Mouse (Mus musculus) liver, embryonic 16.5 days (tissue): Measurements from ENCODE around the gene 4933415F23Rik. TPM values are rescaled to one million over a fixed set of nuclear protein-coding genes. Genes with fewer than 3 reads are reported as not detected.
A peak's percentile ranks its signal among the peaks of the same experiment; 100 is the strongest.

Experiments
- ATAC-seq: fragments of 200-750 bp; cut with Nextera tagmentation; 2 replicates; pipeline ENCODE4 v1.8.0; 2017; ENCODE audit warnings: low read depth, mild to moderate bottlenecking, moderate number of reproducible peaks, moderate library complexity
- H3K27ac ChIP-seq: fragments of 300-500 bp; sonication (generic); 2 replicates; pipeline ENCODE4 v1.5.1; 2014; ENCODE audit warnings: mild to moderate bottlenecking, low read length
- H3K27me3 ChIP-seq: fragments of 300-500 bp; sonication (generic); 2 replicates; pipeline ENCODE4 v1.6.1; 2014; ENCODE audit warnings: low read depth, low read length, mixed read lengths; ENCODE audit not compliant: control insufficient read depth, insufficient read depth
- H3K36me3 ChIP-seq: fragments of 300-500 bp; sonication (generic); 2 replicates; pipeline ENCODE4 v1.6.1; 2014; ENCODE audit warnings: mild to moderate bottlenecking; ENCODE audit not compliant: control insufficient read depth, insufficient read depth
- H3K4me1 ChIP-seq: fragments of 300-500 bp; sonication (generic); 2 replicates; pipeline ENCODE4 v1.6.1; 2014; ENCODE audit warnings: low read depth, low read length, mixed read lengths; ENCODE audit not compliant: control insufficient read depth
- H3K4me2 ChIP-seq: fragments of 300-500 bp; sonication (generic); 2 replicates; pipeline ENCODE4 v1.6.1; 2014; ENCODE audit warnings: low read depth, low read length, mixed read lengths
- H3K4me3 ChIP-seq: fragments of 300-500 bp; sonication (generic); 2 replicates; pipeline ENCODE4 v1.5.1; 2014; ENCODE audit warnings: low read depth, mild to moderate bottlenecking, low read length
- H3K9ac ChIP-seq: fragments of 300-500 bp; sonication (generic); 2 replicates; pipeline ENCODE4 v1.6.1; 2014; ENCODE audit warnings: low read depth, low read length
- H3K9me3 ChIP-seq: fragments of 300-500 bp; sonication (generic); replicated peaks from 2 replicates; pipeline ENCODE4 v1.6.1; 2016; ENCODE audit warnings: low read length; ENCODE audit not compliant: control insufficient read depth
- WGBS: fragments of 180-500 bp; shearing (Covaris S2); extraction: QIAGEN DNeasy Blood & Tissue Kit; methylation state at CpG from one replicate; pipeline ENCODE4 v1.1.7; 2014; ENCODE audit not compliant: insufficient replicate concordance; 5-methylcytosine and 5-hydroxymethylcytosine counted together
- polyA plus RNA-seq: library from polyadenylated mRNA; unstranded; fragments of >200 nt; fragmentation: Nextera tagmentation; extraction: Ambion mirVana; gene quantifications from 2 replicates; pipeline ENCODE4 v1.2.1, GENCODE M21; 2015

The 4933415F23Rik gene
- polyA plus RNA-seq, 1 experiment from 2014 or later = not detected

DNA sequence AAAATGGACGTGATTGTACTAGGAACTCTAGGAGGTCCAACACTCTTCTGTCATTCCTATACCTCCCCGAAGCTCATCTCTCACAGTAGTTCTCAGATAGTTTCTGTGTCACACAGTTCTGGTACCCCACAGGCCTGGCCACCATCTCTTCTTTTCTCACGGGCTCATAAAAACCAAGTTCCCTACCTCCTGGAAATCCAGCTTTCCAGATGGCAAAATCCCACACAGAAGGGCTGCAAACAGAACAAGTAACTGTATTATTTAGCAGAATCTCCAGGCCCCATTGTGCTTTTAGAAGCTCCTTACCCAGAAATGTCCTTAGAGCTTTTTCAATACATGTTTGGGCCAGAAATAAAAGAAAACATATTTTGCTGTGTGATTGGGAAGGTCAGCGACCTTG is 828 bp upstream of the 4933415F23Rik start:
- H3K4me1 ChIP-seq = no peaks in the 10 kb centered on the region
- H3K4me3 ChIP-seq = no peak overlapping the region
- no peak overlapping the region for H3K9ac ChIP-seq
- no peaks in the 10 kb centered on the region for H3K9me3 ChIP-seq
- no peak overlapping the region for H3K4me2 ChIP-seq
- no peaks in the 10 kb centered on the region for H3K27me3 ChIP-seq
- WGBS = 58% methylated on average over 4 of the region's 4 CpGs
- ATAC-seq = no peak
- no peaks in the 10 kb centered on the region for H3K36me3 ChIP-seq
- H3K27ac ChIP-seq = no peak overlapping the region

DNA sequence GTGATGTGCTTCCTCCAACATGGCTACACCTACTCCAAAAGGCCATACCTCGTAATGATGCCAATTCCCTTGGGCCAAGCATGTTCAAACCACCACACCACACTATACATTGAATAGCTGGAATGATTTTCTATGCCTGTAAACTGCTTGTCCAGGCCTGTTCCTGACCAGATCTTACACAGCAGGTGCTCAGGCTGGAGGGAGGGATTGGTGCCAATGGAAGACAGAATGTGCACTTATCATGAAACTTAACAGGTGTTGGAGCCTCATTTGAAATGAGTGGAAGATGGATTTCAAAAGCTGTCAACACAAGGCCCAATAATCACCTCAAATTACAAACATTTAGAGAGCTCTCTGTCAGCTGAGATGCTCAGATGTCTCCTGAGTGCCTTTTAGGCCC is 2.3 kb downstream of the 4933415F23Rik start:
- Histone ChIP-seq H3K4me2 (no peak overlapping the region), H3K27me3 (no peaks in the 10 kb centered on the region), H3K36me3 (no peaks in the 10 kb centered on the region), H3K4me1 (no peaks in the 10 kb centered on the region), H3K9me3 (no peaks in the 10 kb centered on the region), H3K9ac (no peak overlapping the region), H3K4me3 (no peak overlapping the region), H3K27ac (no peak overlapping the region)
- ATAC-seq = no peak
- WGBS = 48% methylated on average over 1 of the region's 1 CpGs

DNA sequence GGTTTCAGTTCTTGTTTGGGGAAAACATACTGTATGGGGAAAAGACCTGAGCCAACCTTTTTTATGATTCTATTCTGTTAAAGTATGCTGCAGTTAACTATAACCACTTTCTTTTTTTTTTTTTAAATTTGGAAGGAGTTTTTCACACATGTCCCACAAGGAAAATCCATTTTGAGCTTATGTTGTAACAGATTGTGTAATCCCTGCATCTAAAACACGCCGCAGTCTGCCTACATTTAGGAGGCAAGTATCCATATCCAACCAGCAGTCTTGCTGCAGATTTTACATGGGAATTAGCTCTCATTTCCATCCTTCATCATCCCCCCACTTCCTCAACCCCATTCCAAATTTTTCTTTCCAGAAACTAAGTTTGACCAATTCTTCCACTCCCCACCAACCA is 3.6 kb downstream of the 4933415F23Rik start:
- no peak for ATAC-seq
- 70% methylated on average over 2 of the region's 2 CpGs for WGBS
- no peaks in the 10 kb centered on the region for H3K4me1 ChIP-seq
- H3K27ac ChIP-seq = no peak overlapping the region
- no peaks in the 10 kb centered on the region for H3K27me3 ChIP-seq
- no peak overlapping the region for H3K4me2 ChIP-seq
- no peaks in the 10 kb centered on the region for H3K36me3 ChIP-seq
- H3K9me3 ChIP-seq = no peaks in the 10 kb centered on the region
- no peak overlapping the region for H3K9ac ChIP-seq
- H3K4me3 ChIP-seq = no peak overlapping the region

DNA sequence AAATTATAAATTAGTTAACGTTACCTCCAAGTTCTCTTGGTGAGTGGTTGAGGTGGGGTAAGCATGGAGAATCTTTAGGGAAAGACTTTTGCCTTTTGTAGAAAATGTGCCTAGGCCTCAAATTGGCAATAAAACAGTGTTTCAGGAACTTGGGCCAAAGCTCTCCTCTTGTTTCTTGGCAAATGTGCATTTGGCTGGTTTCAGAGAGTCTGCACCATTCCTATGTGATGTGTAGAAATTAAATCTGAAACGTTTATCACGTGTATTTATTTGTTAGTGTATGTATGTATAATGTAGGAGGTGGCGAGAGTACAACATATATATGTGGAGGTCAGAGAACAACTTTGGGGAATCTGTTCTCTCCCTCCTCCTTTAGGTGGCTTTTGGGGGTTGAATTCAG is 4.1 kb downstream of the 4933415F23Rik start:
- ATAC-seq = no peak
- H3K9ac ChIP-seq = no peak overlapping the region
- H3K4me1 ChIP-seq = no peaks in the 10 kb centered on the region
- 70% methylated on average over 4 of the region's 4 CpGs for WGBS
- no peaks in the 10 kb centered on the region for H3K27me3 ChIP-seq
- no peak overlapping the region for H3K4me2 ChIP-seq
- no peak overlapping the region for H3K4me3 ChIP-seq
- H3K27ac ChIP-seq = no peak overlapping the region
- no peaks in the 10 kb centered on the region for H3K36me3 ChIP-seq
- H3K9me3 ChIP-seq = no peaks in the 10 kb centered on the region

DNA sequence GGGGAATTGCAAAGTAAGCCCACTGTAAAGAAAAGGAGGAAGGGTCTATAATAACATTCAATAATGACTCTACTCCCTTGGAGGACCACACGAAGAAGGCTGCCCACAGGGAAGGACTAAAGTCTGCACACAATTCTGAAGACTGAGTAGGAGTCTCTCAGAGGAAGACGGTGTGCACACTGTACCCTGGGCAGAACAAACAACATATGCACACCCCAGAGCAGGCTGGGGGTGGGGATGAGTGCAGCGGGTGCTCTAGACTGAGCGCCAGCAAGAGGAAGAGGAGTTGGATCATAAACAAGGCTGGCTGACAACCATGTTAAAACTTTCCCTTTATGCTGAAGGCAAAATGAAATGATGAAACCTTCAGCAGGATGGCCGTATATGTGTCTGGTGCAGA is 34.3 kb downstream of the 4933415F23Rik start:
- Histone ChIP-seq H3K4me1 (no peaks in the 10 kb centered on the region), H3K27ac (no peak overlapping the region), H3K36me3 (no peaks in the 10 kb centered on the region), H3K4me2 (no peak overlapping the region), H3K4me3 (no peak overlapping the region), H3K9me3 (no peaks in the 10 kb centered on the region), H3K27me3 (no peaks in the 10 kb centered on the region), H3K9ac (no peak overlapping the region)
- 55% methylated on average over 5 of the region's 5 CpGs for WGBS
- no peak for ATAC-seq

DNA sequence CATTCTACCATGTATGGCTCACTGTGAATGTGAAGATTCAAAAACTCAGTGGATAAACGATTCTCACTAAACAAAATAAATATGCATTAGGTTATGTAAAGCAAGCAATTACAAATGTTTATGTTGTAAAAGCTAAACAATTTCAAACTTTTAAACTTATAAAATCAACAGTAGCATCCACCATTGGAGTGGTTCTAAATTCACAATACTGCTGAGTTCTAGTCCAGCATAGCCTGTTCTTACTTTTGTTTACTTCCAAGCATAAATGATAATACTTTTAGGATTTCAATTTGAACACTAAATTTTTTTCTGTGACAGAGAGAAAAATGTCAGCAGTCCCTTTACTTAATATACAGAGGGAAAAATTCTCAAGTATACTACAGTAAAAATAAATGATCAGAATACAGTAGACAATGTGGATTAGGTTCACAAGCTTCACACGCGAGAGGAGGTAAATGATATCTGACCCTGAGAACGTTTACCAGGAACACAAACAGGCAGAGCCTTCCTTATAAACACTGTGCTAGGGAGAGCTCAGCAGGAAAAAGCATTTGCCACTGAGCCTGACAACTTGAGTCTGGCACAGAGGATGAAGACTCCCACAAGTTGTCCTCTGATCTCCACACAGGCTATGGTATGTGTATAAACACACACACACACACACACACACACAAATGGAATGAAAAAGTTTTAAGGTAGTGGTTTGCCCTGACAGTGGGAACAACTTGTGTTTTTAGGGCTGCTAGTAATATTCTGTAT is 37.2 kb downstream of the 4933415F23Rik start:
- Histone ChIP-seq H3K4me3 (no peak overlapping the region), H3K9ac (no peak overlapping the region), H3K27me3 (no peaks in the 10 kb centered on the region), H3K9me3 (no peaks in the 10 kb centered on the region), H3K36me3 (no peaks in the 10 kb centered on the region), H3K4me2 (no peak overlapping the region), H3K27ac (no peak overlapping the region), H3K4me1 (no peaks in the 10 kb centered on the region)
- no peak for ATAC-seq
- whole genome bisulfite sequencing = 41% methylated on average over 4 of the region's 4 CpGs

DNA sequence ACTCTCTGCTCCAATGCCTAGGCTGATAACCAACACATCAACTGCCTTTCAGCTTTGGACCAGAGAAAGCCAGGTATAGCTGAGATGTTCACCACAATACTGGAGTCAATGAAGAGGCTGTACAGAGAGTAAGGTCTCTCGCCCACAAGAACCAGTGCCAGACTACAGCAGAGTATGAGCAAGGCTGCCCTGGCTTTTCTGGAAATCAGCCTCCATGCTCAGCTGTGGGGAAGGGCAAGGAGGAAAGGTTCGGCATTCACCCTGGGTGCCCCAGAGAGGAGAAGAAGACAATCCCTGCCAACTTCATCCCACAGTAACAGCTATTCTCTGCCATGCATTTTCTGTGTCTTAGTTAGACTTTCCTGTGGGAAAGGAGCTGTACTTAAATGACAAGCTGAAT is 38.1 kb downstream of the 4933415F23Rik start:
- no peaks in the 10 kb centered on the region for H3K9me3 ChIP-seq
- H3K27ac ChIP-seq = no peak overlapping the region
- H3K4me1 ChIP-seq = no peaks in the 10 kb centered on the region
- ATAC-seq = no peak
- H3K4me2 ChIP-seq = no peak overlapping the region
- H3K27me3 ChIP-seq = no peaks in the 10 kb centered on the region
- WGBS = 44% methylated on average over 2 of the region's 2 CpGs
- no peak overlapping the region for H3K4me3 ChIP-seq
- H3K9ac ChIP-seq = no peak overlapping the region
- no peaks in the 10 kb centered on the region for H3K36me3 ChIP-seq

DNA sequence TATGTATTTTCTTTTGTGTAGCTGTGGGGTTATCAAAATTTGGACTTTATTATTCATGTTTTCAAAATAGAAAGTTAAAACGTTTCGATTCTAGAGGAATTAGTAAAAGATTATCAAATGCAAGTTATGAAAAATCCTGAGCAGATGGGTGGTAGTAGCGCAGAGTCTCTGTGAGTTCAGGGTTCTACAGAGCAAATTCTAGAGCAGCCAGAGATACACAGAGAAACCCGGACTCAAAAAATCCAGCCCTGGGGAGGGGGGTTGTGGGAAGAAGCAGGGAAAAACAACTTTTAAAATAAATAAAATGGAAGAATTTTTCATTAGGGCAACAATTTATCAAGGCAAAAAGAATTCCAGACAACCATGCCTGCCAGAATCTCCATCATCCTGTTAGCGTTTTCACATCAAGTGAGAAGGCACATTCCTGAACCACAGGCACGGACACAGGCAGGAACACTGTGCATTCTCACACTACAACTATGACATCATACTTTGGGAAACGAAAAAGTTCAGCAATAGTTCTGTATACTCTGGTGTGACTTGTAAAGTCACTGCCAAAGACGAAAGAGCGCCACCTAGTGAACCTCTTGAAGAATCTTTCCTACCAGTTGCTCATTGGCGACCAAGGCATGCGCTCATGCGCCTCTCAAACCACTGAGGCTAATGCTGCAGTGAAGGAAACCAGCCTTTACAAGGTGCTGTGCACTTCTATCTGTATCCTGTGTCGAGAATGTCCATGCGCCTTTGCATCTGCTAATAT is 40.3 kb downstream of the 4933415F23Rik start:
- Histone ChIP-seq H3K4me1 (no peaks in the 10 kb centered on the region), H3K27ac (no peak overlapping the region), H3K27me3 (no peaks in the 10 kb centered on the region), H3K9ac (no peak overlapping the region), H3K36me3 (no peaks in the 10 kb centered on the region), H3K9me3 (no peaks in the 10 kb centered on the region), H3K4me2 (no peak overlapping the region), H3K4me3 (no peak overlapping the region)
- 16% methylated on average over 14 of the region's 14 CpGs for WGBS
- 0 out of 2 replicates have a peak, but pooled peaks have one; percentile 30 for ATAC-seq

DNA sequence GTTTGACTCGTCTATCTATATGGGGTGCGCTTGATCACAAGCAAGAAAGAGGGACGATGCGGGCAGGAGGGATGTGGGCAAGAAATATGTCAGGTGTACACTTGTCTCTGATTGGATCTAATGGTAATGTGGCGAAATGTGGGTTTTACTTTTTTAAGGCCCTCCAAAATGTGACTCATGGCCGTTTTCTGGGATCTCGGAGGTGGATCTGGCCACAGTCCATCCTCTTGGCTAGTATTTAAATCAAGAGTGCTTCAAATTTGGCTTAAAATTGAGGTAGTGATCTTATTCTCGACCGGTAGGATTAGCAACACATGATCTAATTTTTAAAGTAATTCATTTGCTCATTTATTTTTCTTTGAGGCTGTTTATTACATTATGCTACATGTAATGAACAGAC is 42.0 kb downstream of the 4933415F23Rik start:
- Histone ChIP-seq H3K9ac (no peak overlapping the region), H3K36me3 (no peaks in the 10 kb centered on the region)
- whole genome bisulfite sequencing = 70% methylated on average over 9 of the region's 9 CpGs

More for the DNA sequence above, 42.0 kb downstream of the 4933415F23Rik start:
- no peak overlapping the region for H3K4me3 ChIP-seq
- H3K27ac ChIP-seq = no peak overlapping the region
- no peaks in the 10 kb centered on the region for H3K27me3 ChIP-seq
- no peaks in the 10 kb centered on the region for H3K9me3 ChIP-seq
- no peaks in the 10 kb centered on the region for H3K4me1 ChIP-seq
- ATAC-seq = no peak
- H3K4me2 ChIP-seq = no peak overlapping the region
